Mouse (Mus musculus) bone marrow, adult 2 months (tissue): ENCODE data around the gene Zfp296. TPM values are rescaled to one million over a fixed set of nuclear protein-coding genes. Genes with fewer than 3 reads are reported as not detected.
"Not testable (repeated sequence)": the region's sequence is repeated elsewhere in the genome, so short reads cannot be mapped to it uniquely, and the experiment has no call there.

Source experiments
- H3K27ac ChIP-seq: fragments of 200-500 bp; 2 replicates; pipeline ENCODE4 v1.5.1; 2012; ENCODE audit warnings: low read depth, mild to moderate bottlenecking, control low read depth, inconsistent platforms, low read length; ENCODE audit not compliant: control insufficient read depth, poor library complexity, insufficient read depth
- H3K4me1 ChIP-seq: fragments of 200-500 bp; 2 replicates; pipeline ENCODE4 v1.6.1; 2011; ENCODE audit warnings: low read length; ENCODE audit not compliant: control insufficient read depth, insufficient read depth
- H3K4me3 ChIP-seq: fragments of 200-500 bp; replicated peaks from 2 replicates; pipeline ENCODE3; 2011; ENCODE audit warnings: mild to moderate bottlenecking, low read depth, low read length, control low read depth; ENCODE audit not compliant: control insufficient read depth
- CTCF ChIP-seq: fragments of 200-500 bp; IDR thresholded peaks from 2 replicates; pipeline ENCODE4 v1.5.1; 2011; ENCODE audit warnings: low read length, control low read depth; ENCODE audit not compliant: control insufficient read depth, insufficient read depth
- POLR2A ChIP-seq: fragments of 200-500 bp; IDR thresholded peaks from 2 replicates; pipeline ENCODE4 v1.6.1; 2011; ENCODE audit warnings: low read depth, mild to moderate bottlenecking, control low read depth, low read length, borderline replicate concordance; ENCODE audit not compliant: control insufficient read depth
- WGBS: fragments of 180-500 bp; shearing (Covaris S2); methylation state at CpG from one replicate; pipeline ENCODE4 v1.1.7; 2018; 5-methylcytosine and 5-hydroxymethylcytosine counted together
- polyA plus RNA-seq: library from polyadenylated mRNA; stranded (reverse); fragments of >200 nt; gene quantifications from 2 replicates; pipeline ENCODE4 v1.2.4, GENCODE M21; 2011; ENCODE audit warnings: low replicate concordance; ENCODE audit not compliant: missing spikeins, insufficient read depth, insufficient read length

The Zfp296 gene
- polyA plus RNA-seq, 1 experiment: 3.0 TPM

- 88% methylated on average over 8 of the region's 8 CpGs for WGBS
Observed at GRCm38 (mm10) chr7:19580634-19581033, 3.5 kb downstream of the Zfp296 start.

GRCm38 (mm10) chr7:19586269-19586668 lies 9.2 kb downstream of the Zfp296 start:
- Histone ChIP-seq H3K4me1 (no peaks in the 10 kb centered on the region), H3K4me3 (no peak overlapping the region), H3K27ac (no peak overlapping the region)
- TF ChIP-seq POLR2A: no peak
- TF ChIP-seq CTCF: no peak
- 97% methylated on average over 46 of the region's 46 CpGs for WGBS

More at GRCm38 (mm10) chr7:19580634-19581033, 3.5 kb downstream of the Zfp296 start:
- no peak overlapping the region for H3K27ac ChIP-seq
- H3K4me3 ChIP-seq: no peak overlapping the region
- no peak for TF ChIP-seq CTCF
- no peak for TF ChIP-seq POLR2A
- H3K4me1 ChIP-seq: peaks cover 2% of the 10 kb centered on the region

- Histone ChIP-seq H3K4me1 (no peaks in the 10 kb centered on the region), H3K27ac (no peak overlapping the region), H3K4me3 (no peak overlapping the region)
- 53% methylated on average over 3 of the region's 3 CpGs for WGBS
- TF ChIP-seq POLR2A (no peak), CTCF (peak; percentile 72)
Observed at GRCm38 (mm10) chr7:19589207-19589606, 12.1 kb downstream of the Zfp296 start.

- TF ChIP-seq POLR2A: no peak
- peak; percentile 83 for TF ChIP-seq CTCF
- WGBS: 48% methylated on average over 3 of the region's 3 CpGs
- no peaks in the 10 kb centered on the region for H3K4me1 ChIP-seq
- no peak overlapping the region for H3K4me3 ChIP-seq
- no peak overlapping the region for H3K27ac ChIP-seq
Observed at GRCm38 (mm10) chr7:19589917-19590316, 12.8 kb downstream of the Zfp296 start.

GRCm38 (mm10) chr7:19593061-19593730 lies 16.1 kb downstream of the Zfp296 start:
- H3K4me1 ChIP-seq: no peaks in the 10 kb centered on the region
- WGBS: 73% methylated on average over 10 of the region's 10 CpGs
- TF ChIP-seq CTCF (no peak), POLR2A (no peak)
- no peak overlapping the region for H3K27ac ChIP-seq
- H3K4me3 ChIP-seq: no peak overlapping the region

- no peak overlapping the region for H3K27ac ChIP-seq
- 39% methylated on average over 5 of the region's 5 CpGs for WGBS
- TF ChIP-seq CTCF: no peak
- no peak for TF ChIP-seq POLR2A
- no peak overlapping the region for H3K4me3 ChIP-seq
- peaks cover 3% of the 10 kb centered on the region; the same call in 1 of the 2 replicates for H3K4me1 ChIP-seq
Observed at GRCm38 (mm10) chr7:19600562-19600961, 23.5 kb downstream of the Zfp296 start.

GRCm38 (mm10) chr7:19603055-19603454 lies 26.0 kb downstream of the Zfp296 start:
- no peak overlapping the region for H3K4me3 ChIP-seq
- TF ChIP-seq CTCF: no peak
- 76% methylated on average over 12 of the region's 12 CpGs for WGBS
- no peak overlapping the region for H3K27ac ChIP-seq
- peaks cover 3% of the 10 kb centered on the region; the same call in 1 of the 2 replicates for H3K4me1 ChIP-seq

GRCm38 (mm10) chr7:19603849-19604605 lies 26.9 kb downstream of the Zfp296 start, which contains the start of gene Clasrp:
TSS of gene Clasrp (minus strand) at chr7:19604486.
- TF ChIP-seq CTCF: no peak
- peak; percentile 88; the same call in 1 of the 2 replicates for TF ChIP-seq POLR2A
- H3K27ac ChIP-seq: peak within 1 kb of the TSS; percentile 76
- peaks cover 3% of the 10 kb centered on the region; the same call in 1 of the 2 replicates for H3K4me1 ChIP-seq
- peak within 1 kb of the TSS; percentile 98 for H3K4me3 ChIP-seq
- 1% methylated on average over 57 of the region's 57 CpGs for WGBS

- not testable (repeated sequence) for H3K27ac ChIP-seq, H3K4me1 ChIP-seq
- 54% methylated on average over 10 of the region's 10 CpGs for WGBS
- peak overlapping the region; percentile 23 for H3K4me3 ChIP-seq
Observed at GRCm38 (mm10) chr7:19604606-19605214, 27.6 kb downstream of the Zfp296 start.
